Mouse (Mus musculus) stomach, postnatal 0 days (tissue): ENCODE results near the gene Adcy1.

Experiments
- CTCF ChIP-seq: IDR thresholded peaks from 2 replicates; pipeline ENCODE4 v1.5.1; 2016; ENCODE audit warnings: antibody characterized with exemption, low read depth, mild to moderate bottlenecking, moderate library complexity
- EP300 ChIP-seq: optimal IDR thresholded peaks from 2 replicates; pipeline ENCODE3; 2016; ENCODE audit warnings: antibody characterized with exemption

DNA sequence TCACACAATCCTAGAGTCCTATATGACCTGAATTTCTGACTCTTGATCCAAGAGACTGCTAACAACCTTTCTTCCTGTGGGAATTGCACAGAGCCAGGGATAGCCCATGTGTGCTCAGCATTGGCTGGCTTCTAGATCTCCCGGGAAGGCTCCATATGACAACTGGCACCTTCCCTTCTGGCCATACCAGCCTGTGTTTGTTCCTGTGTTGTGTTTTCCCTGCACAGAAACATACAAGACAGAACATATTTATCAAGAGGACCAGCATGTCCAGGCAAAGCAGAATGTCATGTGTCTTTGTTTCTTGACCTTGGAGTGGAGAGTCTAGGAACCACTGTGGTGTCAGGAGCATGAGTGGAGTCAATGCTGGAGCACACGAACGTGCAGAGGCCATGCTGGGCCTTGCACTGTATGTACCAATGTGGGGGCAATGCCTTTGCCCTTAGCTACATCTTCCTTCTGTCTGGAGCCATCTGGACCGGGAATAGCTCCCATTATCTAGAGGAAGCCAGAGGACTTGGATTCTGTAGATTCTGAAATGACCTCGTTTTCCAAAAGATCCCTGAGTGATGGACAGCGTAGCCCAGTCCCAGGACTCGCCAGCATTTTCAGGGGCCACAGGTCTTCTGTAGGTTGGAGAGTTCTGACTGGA, 69.6 kb downstream of the Adcy1 start:
- TF ChIP-seq CTCF (no peak), EP300 (no peak)
